Mouse (Mus musculus) ES-E14 (cell line): ENCODE measurements at regions not wholly inside any gene's neighbourhood (a gene's known extent, or its start where the extent isn't known, plus 50 kb on each side); places are given as distances from the start of the nearest gene placed in this dataset.

Source experiments
- DNase-seq: peaks from one replicate; pipeline ENCODE4 v3.0.0-alpha.2; 2013; ENCODE audit warnings: low read depth, low spot score
- H3K27ac ChIP-seq: 2 replicates; pipeline ENCODE4 v1.5.1; 2012; ENCODE audit warnings: low read depth, mild to moderate bottlenecking, low read length, moderate library complexity, mixed read lengths; ENCODE audit not compliant: poor library complexity, insufficient read depth, severe bottlenecking
- H3K36me3 ChIP-seq: 2 replicates; pipeline ENCODE4 v1.6.1; 2012; ENCODE audit warnings: mild to moderate bottlenecking, low read length, moderate library complexity, mixed read lengths; ENCODE audit not compliant: control insufficient read depth, poor library complexity, insufficient read depth, severe bottlenecking
- H3K4me1 ChIP-seq, 2 experiments: fragments of 150-350 bp in 1 of 2; sonication (generic) in 1 of 2; 2 replicates each; pipeline ENCODE4 v1.6.1; 2012; ENCODE audit warnings: low read length in 2 of 2, mild to moderate bottlenecking in 1 of 2, mixed read lengths in 1 of 2; ENCODE audit not compliant: control insufficient read depth in 2 of 2, insufficient read depth in 2 of 2, poor library complexity in 1 of 2
- H3K4me3 ChIP-seq, 2 experiments: fragments of 150-350 bp in 1 of 2; sonication (generic) in 1 of 2; 2 replicates each; pipeline ENCODE4 v1.5.1; 2012; ENCODE audit warnings: low read length in 2 of 2, low read depth in 1 of 2, mild to moderate bottlenecking in 1 of 2, mixed read lengths in 1 of 2; ENCODE audit not compliant: insufficient read depth in 1 of 2, poor library complexity in 1 of 2, severe bottlenecking in 1 of 2
- H3K9ac ChIP-seq: 2 replicates; pipeline ENCODE4 v1.6.1; 2012; ENCODE audit warnings: low read depth, mild to moderate bottlenecking, low read length, mixed read lengths; ENCODE audit not compliant: poor library complexity, insufficient read depth, severe bottlenecking
- H3K9me3 ChIP-seq: fragments of 150-350 bp; sonication (generic); 2 replicates; pipeline ENCODE4 v1.6.1; 2012; ENCODE audit warnings: low read depth, mild to moderate bottlenecking, low read length; ENCODE audit not compliant: control insufficient read depth, insufficient read depth
- CHD2 ChIP-seq: IDR thresholded peaks from 2 replicates; pipeline ENCODE4 v1.6.1; 2014; ENCODE audit warnings: mild to moderate bottlenecking, low read depth, low read length, inconsistent platforms
- HCFC1 ChIP-seq: IDR thresholded peaks from 2 replicates; pipeline ENCODE4 v1.6.1; 2012; ENCODE audit warnings: low read length, inconsistent platforms, borderline replicate concordance; ENCODE audit not compliant: insufficient read depth
- MAFK ChIP-seq: IDR thresholded peaks from 2 replicates; pipeline ENCODE4 v1.6.1; 2014; ENCODE audit warnings: mild to moderate bottlenecking, low read depth, low read length, inconsistent platforms; ENCODE audit not compliant: insufficient read depth
- ZC3H11A ChIP-seq: IDR thresholded peaks from 2 replicates; pipeline ENCODE4 v1.6.1; 2012; ENCODE audit warnings: low read depth, mild to moderate bottlenecking, inconsistent platforms, low read length, borderline replicate concordance
- ZNF384 ChIP-seq: IDR thresholded peaks from 2 replicates; pipeline ENCODE4 v1.6.1; 2012; ENCODE audit warnings: low read depth, low read length, inconsistent platforms
- in situ Hi-C, 2 experiments: fragments of 600-800 bp; cut with MboI; formaldehyde crosslinking; loops; one replicate each; pipeline ENCODE4 v1.15.1; 2025; ENCODE audit warnings: low sequenced_read_pairs in 2 of 2, inconsistent platforms in 1 of 2; ENCODE audit not compliant: unreplicated experiment in 2 of 2

DNA sequence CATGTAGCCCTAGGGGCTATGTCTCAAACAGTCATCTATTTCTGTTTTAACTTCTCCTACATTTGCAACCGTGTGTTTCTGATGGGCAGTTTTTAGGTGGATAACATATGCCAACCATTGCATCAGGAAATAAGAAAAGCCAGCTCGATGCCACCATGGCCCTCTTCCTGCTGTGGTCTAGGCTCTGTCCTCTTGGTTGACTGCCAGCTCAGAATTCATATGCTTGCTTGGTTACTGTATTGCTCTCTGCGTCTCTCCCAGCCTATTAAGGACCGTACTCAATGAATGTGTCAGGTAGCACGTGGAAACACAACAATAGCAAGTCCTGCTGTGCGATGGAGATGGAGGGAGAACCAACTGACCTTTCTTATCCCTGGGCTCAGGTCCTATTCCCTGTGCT lies 174.4 kb upstream of the 9630041A04Rik start:
- no peaks in the 10 kb centered on the region for H3K4me1 ChIP-seq
- in situ Hi-C loops, result no loop called here

DNA sequence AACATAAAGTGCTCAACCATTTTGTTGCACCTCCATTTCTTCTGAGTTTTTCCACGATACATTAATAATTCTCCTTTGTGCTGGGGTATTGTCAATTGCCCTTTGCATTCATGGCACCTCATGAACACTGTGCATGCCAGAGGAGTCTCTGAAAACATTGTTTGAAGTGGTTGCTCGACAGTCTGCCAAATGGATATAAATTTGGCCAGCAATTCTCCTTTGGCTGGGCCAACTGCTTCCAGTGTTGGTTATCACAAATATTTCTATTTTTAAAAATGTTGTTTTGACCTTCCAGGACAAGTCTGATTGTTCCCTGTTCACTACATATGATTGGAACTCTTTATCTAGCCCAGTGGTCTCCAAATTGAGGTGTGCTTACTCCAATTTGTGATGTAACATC lies 184.1 kb upstream of the 9630041A04Rik start:
- in situ Hi-C loops, result no loop called here
- Histone ChIP-seq H3K9me3 (no peaks in the 10 kb centered on the region), H3K9ac (no peak overlapping the region), H3K4me1 (no peaks in the 10 kb centered on the region), H3K27ac (no peak overlapping the region), H3K36me3 (no peaks in the 10 kb centered on the region), H3K4me3 (no peak overlapping the region)
- DNase-seq, result no peak
- no peak for TF ChIP-seq ZNF384
- TF ChIP-seq CHD2, result no peak
- TF ChIP-seq HCFC1, result no peak
- TF ChIP-seq ZC3H11A, result no peak
- no peak for TF ChIP-seq MAFK

More for the DNA sequence above, 174.4 kb upstream of the 9630041A04Rik start:
- no peaks in the 10 kb centered on the region for H3K9me3 ChIP-seq
- H3K4me3 ChIP-seq, result no peak overlapping the region
- no peak for DNase-seq
- H3K9ac ChIP-seq, result no peak overlapping the region
- no peak for TF ChIP-seq HCFC1
- no peak overlapping the region for H3K27ac ChIP-seq
- no peaks in the 10 kb centered on the region for H3K36me3 ChIP-seq

DNA sequence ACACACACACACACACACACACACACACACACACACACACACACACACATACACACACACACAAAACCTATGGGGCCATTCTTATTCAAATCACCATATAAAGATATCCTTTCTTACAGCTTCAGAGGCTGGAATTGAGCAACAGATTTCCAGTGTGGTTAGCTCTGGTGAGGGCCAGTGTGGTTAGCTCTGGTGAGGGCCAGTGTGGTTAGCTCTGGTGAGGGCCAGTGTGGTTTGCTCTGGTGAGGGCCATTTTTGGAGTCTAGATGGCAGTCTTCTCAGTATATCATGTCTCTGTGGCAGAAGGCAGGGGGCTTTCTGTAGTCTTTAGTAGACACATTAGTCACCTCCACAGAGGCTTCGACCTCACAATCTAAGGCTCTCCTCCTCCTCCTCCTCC lies 191.5 kb upstream of the 9630041A04Rik start:
- Histone ChIP-seq H3K9me3 (no peaks in the 10 kb centered on the region), H3K4me3 (no peak overlapping the region), H3K27ac (no peak overlapping the region), H3K9ac (no peak overlapping the region), H3K4me1 (no peaks in the 10 kb centered on the region), H3K36me3 (no peaks in the 10 kb centered on the region)
- in situ Hi-C loops, result no loop called here
- no peak for DNase-seq
- no peak for TF ChIP-seq ZC3H11A
- TF ChIP-seq CHD2, result no peak
- no peak for TF ChIP-seq ZNF384
- no peak for TF ChIP-seq HCFC1
- TF ChIP-seq MAFK, result no peak

DNA sequence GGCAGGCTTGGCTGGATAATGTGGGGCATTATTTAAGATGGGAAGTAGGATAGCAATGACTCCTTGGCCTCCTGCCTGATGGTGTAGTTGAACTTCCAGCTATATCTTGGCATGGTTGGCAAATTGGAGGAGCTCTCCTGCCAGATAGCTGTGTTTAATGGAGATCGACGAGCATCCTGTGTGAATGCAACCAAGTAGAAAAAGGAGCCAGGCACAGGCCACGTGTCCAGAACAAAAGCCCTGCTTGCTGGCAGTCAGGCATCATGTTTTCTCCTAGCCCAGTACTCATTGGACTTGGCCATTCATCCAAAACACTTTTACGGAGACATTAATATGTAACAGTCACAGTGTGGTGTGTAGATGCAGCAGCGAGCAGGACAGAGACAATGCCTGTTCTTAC lies 211.8 kb upstream of the 9630041A04Rik start:
- no peaks in the 10 kb centered on the region for H3K36me3 ChIP-seq
- H3K27ac ChIP-seq, result no peak overlapping the region
- H3K4me1 ChIP-seq, result no peaks in the 10 kb centered on the region
- no peaks in the 10 kb centered on the region for H3K9me3 ChIP-seq
- DNase-seq, result no peak
- in situ Hi-C loops, result no loop called here
- no peak overlapping the region for H3K4me3 ChIP-seq
- TF ChIP-seq ZC3H11A, result no peak
- no peak for TF ChIP-seq MAFK
- no peak for TF ChIP-seq HCFC1
- TF ChIP-seq ZNF384, result no peak
- no peak for TF ChIP-seq CHD2
- H3K9ac ChIP-seq, result no peak overlapping the region

DNA sequence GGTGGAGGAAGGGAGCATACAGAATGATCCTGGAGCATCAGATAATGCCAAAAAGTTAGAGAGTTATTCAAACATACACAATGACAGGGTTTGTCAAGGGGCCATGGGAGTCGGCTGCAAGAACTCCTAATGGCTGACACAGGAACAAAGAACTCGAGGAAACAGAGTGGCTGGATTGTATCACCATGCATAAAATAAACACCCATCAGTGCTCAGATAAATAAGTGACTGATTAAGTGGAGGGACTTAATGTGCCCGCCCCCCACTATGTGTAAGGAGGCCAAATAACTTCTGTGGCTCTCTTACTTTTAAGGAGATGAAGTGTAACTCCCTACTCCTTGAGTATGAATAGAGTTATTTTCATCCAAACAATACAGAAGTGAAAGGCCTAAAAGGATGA lies 220.1 kb upstream of the 9630041A04Rik start:
- Histone ChIP-seq H3K4me1 (no peaks in the 10 kb centered on the region), H3K27ac (no peak overlapping the region), H3K9me3 (no peaks in the 10 kb centered on the region), H3K4me3 (no peak overlapping the region), H3K9ac (no peak overlapping the region), H3K36me3 (no peaks in the 10 kb centered on the region)
- DNase-seq, result no peak
- TF ChIP-seq ZNF384 (no peak), MAFK (no peak), ZC3H11A (no peak), CHD2 (no peak), HCFC1 (no peak)
- in situ Hi-C loops, result no loop called here
